Mouse (Mus musculus): Measurements from ENCODE around the gene Ddrgk1. TPM values are rescaled to one million over a fixed set of nuclear protein-coding genes. Genes with fewer than 3 reads are reported as not detected.
"Not testable (repeated sequence)": the region's sequence is repeated elsewhere in the genome, so short reads cannot be mapped to it uniquely, and the experiment has no call there.

Ddrgk1 gene
- polyA plus RNA-seq, 1 experiment from 2014 or later: 55.6 TPM

DNA sequence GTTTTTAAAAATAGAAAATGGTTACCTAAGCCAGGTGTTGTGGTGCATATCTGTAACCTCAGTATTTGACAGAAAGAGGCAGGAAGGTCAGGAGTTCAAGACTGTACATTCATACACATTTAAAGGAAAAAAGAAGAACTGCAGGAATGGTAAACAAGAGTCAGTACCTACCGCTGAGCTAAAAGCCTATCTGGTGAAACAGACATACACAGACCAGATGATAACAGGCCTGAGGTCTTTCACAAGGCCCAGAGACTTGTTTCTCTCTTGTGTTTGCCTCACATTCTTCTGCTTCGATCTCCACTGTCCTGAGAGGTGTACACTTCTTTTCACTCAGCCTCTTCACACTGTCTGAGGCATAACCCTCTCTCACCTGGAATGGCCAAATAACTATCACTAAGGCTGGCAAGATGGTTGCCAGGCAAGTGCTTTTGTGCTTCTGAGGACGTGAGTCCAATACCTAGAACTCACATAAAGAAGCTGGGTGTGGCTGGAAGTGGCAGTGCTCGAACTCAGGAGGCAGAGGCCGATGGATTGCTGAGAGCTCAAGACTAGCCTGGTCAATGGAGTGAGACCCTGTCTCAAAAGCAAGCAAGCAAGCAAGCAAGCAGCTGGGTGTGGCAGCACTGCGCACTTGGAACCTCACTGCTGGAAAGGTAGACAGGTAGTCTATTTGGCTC, 8.7 kb downstream of the Ddrgk1 start:
- Histone ChIP-seq H3K27me3 (ENCODE audit: insufficient read depth, low read length) (no peaks in the 10 kb centered on the region), H3K4me2 (no peak overlapping the region), H3K9me3 (ENCODE audit: low read depth, low read length) (no peaks in the 10 kb centered on the region), H3K27ac (ENCODE audit: low read depth) (no peak overlapping the region), H3K4me3 (ENCODE audit: low read depth, low read length) (no peak overlapping the region), H3K36me3 (ENCODE audit: insufficient read depth) (peaks cover 76% of the 10 kb centered on the region), H3K9ac (no peak overlapping the region), H3K4me1 (ENCODE audit: insufficient read depth) (no peaks in the 10 kb centered on the region)
- no peak for TF ChIP-seq CTCF (IDR thresholded peaks at IDR 0.05; ENCODE audit: low read depth)
- 87% methylated on average over 6 of the region's 6 CpGs for WGBS
- ATAC-seq (ENCODE audit: insufficient read depth): no peak
- no peak for DNase-seq

- TF ChIP-seq CTCF (IDR thresholded peaks at IDR 0.05; ENCODE audit: low read depth): no peak
- 57% methylated on average over 1 of the region's 1 CpGs for whole genome bisulfite sequencing
Measured at GRCm38 (mm10) chr2:130653760-130654159, 10.7 kb downstream of the Ddrgk1 start.

DNA sequence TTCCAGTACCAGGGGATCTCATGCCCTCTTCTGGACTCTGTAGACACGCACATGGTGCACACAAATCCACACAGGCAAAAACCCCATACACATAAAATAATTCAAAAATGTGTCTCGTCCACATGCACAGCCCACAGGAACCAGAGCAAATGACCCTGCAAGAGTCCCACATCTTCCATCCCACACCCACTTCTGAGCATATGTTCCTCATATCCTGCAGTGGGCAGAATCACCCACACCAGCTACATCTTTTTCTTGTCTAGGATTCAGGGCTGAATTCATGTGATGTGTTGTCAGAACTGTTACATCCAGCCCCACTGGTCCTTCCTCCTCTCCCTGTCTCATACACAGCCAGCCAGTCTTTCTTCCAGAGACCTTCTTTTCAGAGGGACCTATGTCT, 11.2 kb downstream of the Ddrgk1 start:
- no peak for ATAC-seq (ENCODE audit: insufficient read depth)
- no peak overlapping the region for H3K9ac ChIP-seq
- H3K9me3 ChIP-seq (ENCODE audit: low read depth, low read length): no peaks in the 10 kb centered on the region
- H3K4me2 ChIP-seq: no peak overlapping the region
- H3K4me1 ChIP-seq (ENCODE audit: insufficient read depth): no peaks in the 10 kb centered on the region
- no peak for TF ChIP-seq CTCF (IDR thresholded peaks at IDR 0.05; ENCODE audit: low read depth)
- H3K27ac ChIP-seq (ENCODE audit: low read depth): no peak overlapping the region
- WGBS: 94% methylated on average over 2 of the region's 2 CpGs
- no peak overlapping the region for H3K4me3 ChIP-seq (ENCODE audit: low read depth, low read length)
- H3K27me3 ChIP-seq (ENCODE audit: insufficient read depth, low read length): no peaks in the 10 kb centered on the region
- H3K36me3 ChIP-seq (ENCODE audit: insufficient read depth): peaks cover 64% of the 10 kb centered on the region
- no peak for DNase-seq

More at GRCm38 (mm10) chr2:130653760-130654159, 10.7 kb downstream of the Ddrgk1 start:
- Histone ChIP-seq H3K4me2 (no peak overlapping the region), H3K4me3 (ENCODE audit: low read depth, low read length) (no peak overlapping the region), H3K9ac (no peak overlapping the region), H3K27ac (ENCODE audit: low read depth) (no peak overlapping the region), H3K9me3 (ENCODE audit: low read depth, low read length) (no peaks in the 10 kb centered on the region), H3K27me3 (ENCODE audit: insufficient read depth, low read length) (no peaks in the 10 kb centered on the region), H3K4me1 (ENCODE audit: insufficient read depth) (no peaks in the 10 kb centered on the region), H3K36me3 (ENCODE audit: insufficient read depth) (peaks cover 68% of the 10 kb centered on the region)
- no peak for DNase-seq
- no peak for ATAC-seq (ENCODE audit: insufficient read depth)

- 77% methylated on average over 6 of the region's 6 CpGs for WGBS
- ATAC-seq (ENCODE audit: insufficient read depth); H3K4me1 ChIP-seq (ENCODE audit: insufficient read depth); H3K9ac ChIP-seq; DNase-seq; H3K27me3 ChIP-seq (ENCODE audit: insufficient read depth, low read length); H3K9me3 ChIP-seq (ENCODE audit: low read depth, low read length); H3K27ac ChIP-seq (ENCODE audit: low read depth); H3K4me3 ChIP-seq (ENCODE audit: low read depth, low read length); H3K4me2 ChIP-seq: not testable (repeated sequence)
- H3K36me3 ChIP-seq (ENCODE audit: insufficient read depth): peaks cover 23% of the 10 kb centered on the region
Measured at GRCm38 (mm10) chr2:130649028-130649427, 15.4 kb downstream of the Ddrgk1 start.

DNA sequence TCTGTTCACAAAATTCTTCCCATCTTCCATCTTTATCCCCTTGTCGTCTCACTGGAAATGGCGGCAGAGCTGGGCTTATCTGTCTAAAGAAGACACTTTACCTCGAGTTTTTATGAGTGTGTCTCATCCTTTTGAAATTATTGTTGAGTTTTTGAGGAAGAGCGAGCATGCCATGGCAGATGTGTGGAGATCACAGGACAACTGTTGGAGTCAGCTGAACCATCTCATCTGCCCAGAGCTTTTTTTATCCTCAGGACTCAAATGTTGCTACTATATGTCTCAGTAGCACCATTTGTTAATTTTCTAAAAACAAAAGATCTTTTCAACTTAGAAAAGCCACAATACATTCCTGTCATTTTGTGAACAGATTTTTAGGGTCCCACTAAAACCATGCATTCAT, 19.3 kb downstream of the Ddrgk1 start:
- H3K4me1 ChIP-seq (ENCODE audit: insufficient read depth): 0 out of 2 replicates have a peak, but pooled peaks cover 3% of the 10 kb centered on the region

DNA sequence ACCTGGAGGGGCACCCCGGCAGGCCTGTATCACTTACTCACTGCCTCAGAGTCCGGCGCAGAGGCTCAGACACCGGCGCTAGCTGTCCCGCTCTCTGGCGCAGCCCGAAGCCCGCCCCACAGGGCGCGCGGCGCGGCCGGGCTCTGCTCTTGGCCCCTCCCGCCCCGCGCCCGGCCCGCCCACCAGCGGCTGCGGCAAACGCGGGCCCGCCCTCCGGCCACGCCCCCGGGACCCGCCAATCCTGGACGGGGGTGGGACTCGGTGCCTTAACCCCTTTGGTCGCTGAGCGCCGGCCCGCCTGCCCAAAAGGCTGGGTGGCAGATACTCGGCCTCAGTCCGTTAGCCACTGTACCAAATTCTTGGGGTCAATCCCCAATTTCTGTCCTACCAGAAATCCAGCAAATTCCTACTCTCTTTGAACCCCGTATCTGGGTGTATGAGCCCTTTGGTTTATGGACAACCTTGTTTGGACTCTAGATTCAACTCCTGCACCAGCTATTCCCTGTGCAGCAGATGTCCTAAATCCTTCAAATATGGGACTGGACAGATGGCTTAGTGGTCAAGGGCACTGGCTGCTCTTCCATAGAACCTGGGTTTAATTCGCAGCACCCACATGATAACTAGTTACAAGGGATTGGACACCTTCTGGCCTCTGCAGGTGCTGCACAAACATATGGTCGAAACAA, 21.6 kb downstream of the Ddrgk1 start, which contains the start of gene Lzts3:
TSS of gene Lzts3 (minus strand) at position 120 of the 686 bp plus-strand sequence.
- Histone ChIP-seq H3K27me3 (ENCODE audit: insufficient read depth, low read length) (peaks cover 6% of the 10 kb centered on the region; the same call in 1 of the 2 replicates), H3K27ac (ENCODE audit: low read depth) (no peak within 1 kb of the TSS), H3K4me3 (ENCODE audit: low read depth, low read length) (peak within 1 kb of the TSS; percentile 62), H3K4me2 (peak within 1 kb of the TSS; percentile 98), H3K9ac (peak within 1 kb of the TSS; percentile 62), H3K4me1 (ENCODE audit: insufficient read depth) (0 out of 2 replicates have a peak, but pooled peaks cover 3% of the 10 kb centered on the region), H3K9me3 (ENCODE audit: low read depth, low read length) (no peaks in the 10 kb centered on the region), H3K36me3 (ENCODE audit: insufficient read depth) (no peaks in the 10 kb centered on the region)
- peak; percentile 96 for DNase-seq
- WGBS: 3% methylated on average over 39 of the region's 40 CpGs
- ATAC-seq (ENCODE audit: insufficient read depth): peak; percentile 97
- TF ChIP-seq CTCF (IDR thresholded peaks at IDR 0.05; ENCODE audit: low read depth): no peak

More for the DNA sequence above, 19.3 kb downstream of the Ddrgk1 start:
- no peaks in the 10 kb centered on the region for H3K9me3 ChIP-seq (ENCODE audit: low read depth, low read length)
- H3K4me3 ChIP-seq (ENCODE audit: low read depth, low read length): no peak overlapping the region
- 0 out of 2 replicates have a peak, but pooled peaks cover 2% of the 10 kb centered on the region for H3K36me3 ChIP-seq (ENCODE audit: insufficient read depth)
- no peak for DNase-seq
- H3K27ac ChIP-seq (ENCODE audit: low read depth): no peak overlapping the region
- TF ChIP-seq CTCF (IDR thresholded peaks at IDR 0.05; ENCODE audit: low read depth): no peak
- no peak overlapping the region for H3K4me2 ChIP-seq
- H3K27me3 ChIP-seq (ENCODE audit: insufficient read depth, low read length): no peaks in the 10 kb centered on the region
- no peak for ATAC-seq (ENCODE audit: insufficient read depth)
- H3K9ac ChIP-seq: no peak overlapping the region
- WGBS: 73% methylated on average over 4 of the region's 4 CpGs

- H3K4me3 ChIP-seq (ENCODE audit: low read depth, low read length): peak overlapping the region; percentile 62
- WGBS: under 1% methylated on average over 27 of the region's 27 CpGs
- no peaks in the 10 kb centered on the region for H3K9me3 ChIP-seq (ENCODE audit: low read depth, low read length)
- H3K27ac ChIP-seq (ENCODE audit: low read depth): no peak overlapping the region
- H3K36me3 ChIP-seq (ENCODE audit: insufficient read depth): no peaks in the 10 kb centered on the region
- peak; percentile 16 for DNase-seq
- TF ChIP-seq CTCF (IDR thresholded peaks at IDR 0.05; ENCODE audit: low read depth): no peak
- peak overlapping the region; percentile 98 for H3K4me2 ChIP-seq
- 0 out of 2 replicates have a peak, but pooled peaks cover 3% of the 10 kb centered on the region for H3K4me1 ChIP-seq (ENCODE audit: insufficient read depth)
- peak overlapping the region; percentile 62 for H3K9ac ChIP-seq
- ATAC-seq (ENCODE audit: insufficient read depth): peak; percentile 64
- H3K27me3 ChIP-seq (ENCODE audit: insufficient read depth, low read length): peaks cover 12% of the 10 kb centered on the region; the same call in 1 of the 2 replicates
Measured at GRCm38 (mm10) chr2:130642197-130642660, 22.2 kb downstream of the Ddrgk1 start.
